Mouse (Mus musculus): Measurements from ENCODE around the gene Ube2c.

Gene Ube2c

GRCm38 (mm10) chr2:164769258-164770037 lies at the start of gene Ube2c:
Ube2c (plus strand) TSS chr2:164769898.
- DNase-seq, result peak; percentile 99

- DNase-seq, result no peak
Measured at GRCm38 (mm10) chr2:164723276-164723675, 46.4 kb upstream of the Ube2c start.

GRCm38 (mm10) chr2:164725895-164726619 lies 43.6 kb upstream of the Ube2c start:
- peak; percentile 85 for DNase-seq

- DNase-seq, result no peak
Measured at GRCm38 (mm10) chr2:164731719-164732118, 38.0 kb upstream of the Ube2c start.

- no peak for DNase-seq
Measured at GRCm38 (mm10) chr2:164733259-164733658, 36.4 kb upstream of the Ube2c start.

- DNase-seq, result no peak
Measured at GRCm38 (mm10) chr2:164734839-164735238, 34.9 kb upstream of the Ube2c start.

GRCm38 (mm10) chr2:164735446-164735845 lies 34.3 kb upstream of the Ube2c start:
- DNase-seq, result no peak

- DNase-seq, result no peak
Measured at GRCm38 (mm10) chr2:164737377-164738090, 32.2 kb upstream of the Ube2c start.

GRCm38 (mm10) chr2:164739876-164740275 lies 29.8 kb upstream of the Ube2c start:
- DNase-seq, result no peak

- DNase-seq, result no peak
Measured at GRCm38 (mm10) chr2:164744987-164745386, 24.7 kb upstream of the Ube2c start.

- DNase-seq, result peak; percentile 95
Measured at GRCm38 (mm10) chr2:164745843-164746479, 23.7 kb upstream of the Ube2c start, which contains the start of the genes Wfdc3 and Dnttip1. Wfdc3 (minus strand) TSS chr2:164745931. Dnttip1 (plus strand) TSS chr2:164745983.

GRCm38 (mm10) chr2:164746693-164747092 lies 23.0 kb upstream of the Ube2c start:
- DNase-seq, result no peak

GRCm38 (mm10) chr2:164748191-164748590 lies 21.5 kb upstream of the Ube2c start:
- no peak for DNase-seq

GRCm38 (mm10) chr2:164748991-164749390 lies 20.7 kb upstream of the Ube2c start:
- DNase-seq, result no peak

GRCm38 (mm10) chr2:164752454-164752853 lies 17.2 kb upstream of the Ube2c start:
- DNase-seq, result no peak

GRCm38 (mm10) chr2:164754105-164754504 lies 15.6 kb upstream of the Ube2c start:
- DNase-seq, result no peak

- no peak for DNase-seq
Measured at GRCm38 (mm10) chr2:164754800-164755199, 14.9 kb upstream of the Ube2c start.

GRCm38 (mm10) chr2:164757841-164758240 lies 11.9 kb upstream of the Ube2c start:
- no peak for DNase-seq

- DNase-seq, result no peak
Measured at GRCm38 (mm10) chr2:164758692-164759091, 11.0 kb upstream of the Ube2c start.

GRCm38 (mm10) chr2:164760059-164760833 lies 9.5 kb upstream of the Ube2c start:
- DNase-seq, result no peak

- no peak for DNase-seq
Measured at GRCm38 (mm10) chr2:164761502-164761901, 8.2 kb upstream of the Ube2c start.

GRCm38 (mm10) chr2:164761971-164762370 lies 7.7 kb upstream of the Ube2c start:
- DNase-seq, result no peak

Measured in lung, postnatal 36 days (tissue).